Mouse (Mus musculus) cerebellum, adult 8-10 months (tissue): ENCODE data around the gene Gas2l1.

Source experiments
- DNase-seq: peaks from one replicate; pipeline ENCODE4 v3.0.0; 2022

The Gas2l1 gene

GRCm38 (mm10) chr11:5063561-5064281 is 1.4 kb downstream of the Gas2l1 start:
- DNase-seq = no peak

DNA sequence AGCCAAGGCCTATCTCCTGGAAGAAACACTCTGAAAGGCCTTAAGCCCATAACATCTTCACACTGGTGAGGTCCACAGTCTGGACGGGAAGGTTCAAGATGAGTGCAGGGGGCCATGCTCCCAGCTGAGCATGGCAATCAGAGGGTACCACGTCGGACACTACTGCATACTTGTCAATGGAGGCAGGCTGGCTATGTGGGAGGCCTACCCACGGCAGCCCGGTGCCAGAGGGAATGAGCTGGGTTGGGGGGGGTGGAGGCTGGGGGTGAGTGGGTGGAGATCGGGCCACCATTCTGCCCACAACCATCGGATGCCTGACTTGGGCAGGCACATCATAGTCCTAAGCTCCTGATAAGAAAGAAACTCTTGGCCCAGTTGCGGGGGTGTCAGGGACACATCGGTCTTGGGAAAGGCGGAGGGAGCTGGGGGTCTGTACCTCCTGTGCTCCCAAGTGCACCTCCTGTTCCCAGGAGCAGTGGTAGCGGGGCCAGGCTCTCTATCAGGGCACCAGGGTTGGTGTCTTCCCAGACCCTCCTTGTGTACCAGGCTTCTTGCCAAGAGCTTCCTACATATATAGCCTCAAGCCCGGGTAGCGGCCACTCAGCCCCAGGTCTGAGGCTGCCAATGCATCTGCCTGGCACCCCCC is 2.1 kb downstream of the Gas2l1 start:
- DNase-seq = no peak

- no peak for DNase-seq
These were observed 2.8 kb downstream of the Gas2l1 start for GRCm38 (mm10) chr11:5062326-5062725.

DNA sequence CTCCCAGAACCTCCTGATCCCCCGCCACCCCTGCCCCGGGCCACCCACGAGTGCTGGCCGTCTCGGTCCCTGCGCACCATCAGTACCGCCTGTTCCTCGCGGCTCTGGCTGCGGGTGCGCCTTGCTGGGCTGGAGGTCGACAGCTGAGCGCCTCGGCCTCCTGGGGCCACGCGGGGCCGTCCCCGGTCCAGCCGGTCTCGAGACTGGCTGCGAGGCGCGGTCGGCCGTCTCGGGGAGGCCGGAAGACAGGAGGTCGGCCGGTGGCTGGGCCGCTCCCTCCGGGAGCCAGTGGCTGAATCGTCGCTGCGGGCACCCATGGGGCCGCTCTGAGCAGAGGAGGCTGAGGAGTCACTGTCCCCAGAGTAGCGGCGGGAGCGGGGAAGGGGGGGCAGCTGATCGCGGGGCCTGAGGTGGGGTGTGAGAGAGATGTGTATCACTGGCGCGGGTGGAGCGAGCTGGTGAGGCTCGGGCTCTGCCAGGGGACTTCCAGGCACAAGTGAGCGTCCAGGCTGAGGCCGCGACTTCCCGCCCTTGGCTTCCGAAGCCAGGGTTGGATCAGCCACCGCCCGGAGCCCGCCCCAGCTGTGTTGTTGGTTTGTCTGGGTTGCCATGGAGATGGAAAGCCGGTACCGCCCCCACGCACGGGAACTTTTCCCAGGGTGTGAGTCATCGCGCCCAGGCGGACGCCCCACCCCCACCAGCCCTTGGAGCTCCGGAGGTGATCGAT is 3.6 kb downstream of the Gas2l1 start:
- peak; percentile 79 for DNase-seq

DNA sequence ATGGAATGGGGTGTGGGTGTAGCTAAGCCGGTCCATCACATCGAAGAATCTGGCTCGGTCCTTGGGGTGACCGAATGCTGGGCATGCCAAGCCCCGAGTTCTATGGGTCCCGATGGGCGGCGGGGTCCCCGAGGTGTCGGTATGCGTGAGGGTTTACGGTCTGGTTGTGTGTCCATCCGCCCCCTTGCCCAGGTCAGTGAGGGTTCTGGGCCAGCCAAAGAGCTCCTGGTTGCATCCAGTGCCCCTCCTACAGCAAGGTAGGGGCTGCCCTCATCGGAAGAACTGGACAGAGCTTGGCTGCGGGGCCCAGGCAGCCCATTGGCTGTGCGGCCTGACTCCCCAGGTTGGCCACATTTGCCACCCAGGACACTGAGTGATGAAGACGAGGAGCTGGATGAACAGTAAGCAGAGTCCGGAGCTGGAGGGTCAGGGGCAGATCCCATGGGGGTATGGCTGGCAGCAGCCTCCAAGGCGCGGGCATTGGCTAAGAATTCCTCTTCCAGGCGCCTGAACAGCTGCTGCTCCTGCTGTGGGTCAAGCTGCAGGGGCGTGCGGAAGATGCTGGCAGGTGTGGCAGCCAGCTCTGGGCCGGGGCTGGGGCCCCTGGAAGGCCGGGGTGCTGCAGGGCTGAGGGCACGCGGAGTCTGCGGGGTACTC is 4.2 kb downstream of the Gas2l1 start:
- no peak for DNase-seq

- DNase-seq = no peak
These were observed 5.4 kb downstream of the Gas2l1 start for GRCm38 (mm10) chr11:5059704-5060156.

GRCm38 (mm10) chr11:5059230-5059629 is 5.9 kb downstream of the Gas2l1 start:
- no peak for DNase-seq

- no peak for DNase-seq
These were observed 6.3 kb downstream of the Gas2l1 start for GRCm38 (mm10) chr11:5058783-5059182.

- no peak for DNase-seq
These were observed 7.1 kb downstream of the Gas2l1 start, which contains the start of gene Rasl10a for GRCm38 (mm10) chr11:5057856-5058641. Rasl10a (plus strand) TSS chr11:5058128.

- no peak for DNase-seq
These were observed 7.6 kb downstream of the Gas2l1 start for GRCm38 (mm10) chr11:5057541-5057855.

DNA sequence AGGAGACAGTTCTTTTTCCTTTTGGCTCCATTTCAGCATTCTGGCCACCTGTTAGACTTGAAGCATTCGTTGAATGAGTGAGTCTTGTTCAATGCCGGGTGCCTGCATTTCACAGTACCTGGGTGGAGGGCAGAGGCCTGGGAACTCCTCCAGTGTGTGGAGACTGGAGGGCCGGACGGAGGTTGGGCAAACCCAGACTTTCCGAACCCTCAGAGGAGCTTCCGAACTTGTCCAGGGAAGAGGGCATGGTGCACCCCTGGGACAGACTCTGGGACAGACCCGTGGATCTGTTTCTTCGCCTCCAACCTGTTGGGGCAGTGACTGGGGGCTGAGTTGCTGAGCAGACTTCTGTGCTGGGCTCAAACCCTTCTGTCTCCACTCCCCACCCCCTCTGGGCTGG is 8.1 kb downstream of the Gas2l1 start:
- no peak for DNase-seq

- DNase-seq = no peak
These were observed 8.9 kb downstream of the Gas2l1 start for GRCm38 (mm10) chr11:5055945-5056938.

DNA sequence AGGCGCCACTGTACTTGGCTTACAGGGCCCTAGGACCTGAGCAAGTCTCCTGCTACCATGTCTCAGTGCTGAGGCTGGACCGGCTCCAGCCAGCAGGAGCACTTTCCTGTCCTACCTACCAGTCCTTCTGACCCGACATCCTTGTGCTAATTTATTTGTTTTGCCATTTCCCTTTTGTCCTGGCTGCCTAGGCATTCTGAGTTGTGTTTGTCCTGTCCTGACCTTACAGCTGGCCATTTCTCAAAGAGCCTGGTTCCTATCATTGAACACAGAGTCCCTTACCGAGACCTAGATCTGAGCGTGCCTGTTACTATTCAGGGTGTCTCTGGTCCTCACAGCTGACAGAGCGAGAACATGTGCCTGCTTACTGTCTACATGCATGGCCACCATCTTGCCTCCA is 10.3 kb downstream of the Gas2l1 start:
- DNase-seq = no peak

GRCm38 (mm10) chr11:5054151-5054550 is 11.0 kb downstream of the Gas2l1 start:
- DNase-seq = no peak

GRCm38 (mm10) chr11:5052200-5052854 is 12.8 kb downstream of the Gas2l1 start:
- DNase-seq = no peak

- no peak for DNase-seq
These were observed 13.5 kb downstream of the Gas2l1 start for GRCm38 (mm10) chr11:5051629-5052028.

- no peak for DNase-seq
These were observed 18.7 kb downstream of the Gas2l1 start for GRCm38 (mm10) chr11:5046321-5046926.

GRCm38 (mm10) chr11:5042645-5043381 is 22.3 kb downstream of the Gas2l1 start:
- DNase-seq = no peak

DNA sequence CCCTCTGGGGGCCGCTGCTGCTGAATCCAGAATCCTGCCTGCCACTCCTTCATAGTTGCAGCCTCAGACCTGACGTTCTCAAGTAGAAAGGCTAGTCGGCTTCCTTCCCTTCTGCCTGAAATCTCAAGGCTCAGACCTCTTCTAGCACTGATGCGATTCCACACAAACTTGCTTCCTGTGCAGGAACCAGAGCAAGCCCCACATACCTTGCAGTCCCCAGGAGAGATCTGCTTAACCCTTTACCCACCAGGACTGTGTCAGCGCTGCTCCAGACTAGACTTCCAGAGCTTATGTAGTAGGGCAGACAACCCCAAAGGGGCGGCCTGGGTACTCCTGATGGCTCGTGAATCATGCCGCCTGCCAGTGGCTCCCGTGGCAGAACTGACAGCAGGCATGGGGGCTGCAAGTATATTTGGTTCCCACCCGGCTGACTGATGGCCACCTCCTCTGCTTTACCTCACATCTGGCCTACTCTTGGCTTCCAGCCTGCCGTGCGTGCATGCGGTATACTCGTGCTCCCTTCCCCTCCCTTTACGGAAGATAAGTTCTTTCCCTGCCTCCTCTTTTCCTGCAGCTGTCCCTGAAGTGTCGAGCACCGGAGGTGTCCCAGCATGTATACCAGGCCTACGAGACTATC is 23.9 kb downstream of the Gas2l1 start:
- DNase-seq = no peak
